9 mouse cellular contexts compared by ENCODE assay signal in the genomic region with DNA sequence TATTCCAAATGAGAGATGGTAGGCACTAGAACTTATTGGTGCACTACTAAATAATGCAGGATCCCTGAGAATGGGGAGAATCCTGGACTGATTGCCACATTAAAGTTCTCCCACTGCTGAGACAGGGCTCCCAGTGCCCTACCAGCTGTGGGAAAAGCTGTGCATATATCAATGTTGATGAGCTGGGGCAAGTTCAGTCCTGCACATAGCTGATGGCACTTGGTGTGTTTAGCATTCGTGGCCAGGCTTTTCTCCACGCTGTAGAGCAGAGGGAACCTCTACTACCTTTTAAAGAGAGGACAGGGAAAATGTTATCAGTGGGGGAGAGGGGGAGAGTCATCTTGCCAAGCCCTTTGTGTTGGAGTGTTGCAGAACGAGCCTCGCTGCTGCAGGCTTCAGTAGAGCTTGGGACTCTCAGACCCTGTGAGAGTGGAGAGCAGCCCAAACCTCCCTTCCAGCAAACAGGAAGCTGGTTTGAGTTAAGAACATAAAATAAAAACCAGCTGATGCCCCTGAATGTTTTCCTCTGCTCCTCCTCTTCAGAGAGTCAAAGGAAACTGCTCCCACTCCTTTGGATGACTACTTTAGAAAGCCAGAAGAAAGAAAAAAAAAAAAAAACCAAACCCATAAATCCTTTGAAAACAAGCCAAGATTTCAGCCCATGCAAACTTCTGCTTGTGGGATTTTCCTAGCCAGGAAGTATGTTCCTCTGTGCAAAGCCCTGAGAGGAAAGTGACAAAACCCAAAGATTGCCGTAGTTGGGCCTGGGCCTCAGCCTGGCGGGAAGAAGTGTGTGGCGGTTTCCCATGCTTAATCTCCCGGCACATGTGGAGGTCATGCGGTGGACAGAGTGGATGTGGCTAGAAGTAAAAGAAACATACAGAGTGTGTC. TPM values are rescaled to one million over a fixed set of nuclear protein-coding genes. Genes with fewer than 3 reads are reported as not detected.
DNase-seq lines count a peak whose midpoint lies in the region; ATAC-seq and TF ChIP-seq lines count a peak whose summit lies in the region.
"Had no signal": no experiment of that assay in that cellular context is flagged by ENCODE, and none has a peak within 500 bp of the region (broad histone marks: within the 10 kb centered on the region; RNA-seq: fewer than 3 reads in every experiment).

No protein-coding gene starts in this region.

- H3K36me3 ChIP-seq in lung, embryonic 15.5 days, result peaks cover 6% of the 10 kb centered on the region; the same call in 1 of the 2 replicates
- peaks cover 2% of the 10 kb centered on the region; the same call in 1 of the 2 replicates for H3K36me3 ChIP-seq in forebrain, embryonic 16.5 days (ENCODE audit: control insufficient read depth, insufficient read depth)
- peaks cover 4% of the 10 kb centered on the region for H3K36me3 ChIP-seq in hindbrain, postnatal 0 days (ENCODE audit: insufficient read depth, low read length)

- H3K27ac ChIP-seq in lung, embryonic 15.5 days, result peak overlapping the region; percentile 87
- H3K27ac ChIP-seq in forebrain, embryonic 16.5 days (ENCODE audit: low read length), result peak overlapping the region; percentile 27
- H3K27ac ChIP-seq in hindbrain, postnatal 0 days, result peak overlapping the region; percentile 59; the same call in 1 of the 2 replicates

- H3K4me1 ChIP-seq in lung, embryonic 15.5 days, result peaks cover 23% of the 10 kb centered on the region
- H3K4me1 ChIP-seq in forebrain, embryonic 16.5 days (replicated peaks; ENCODE audit: control insufficient read depth, insufficient read depth, low read length), result no peaks in the 10 kb centered on the region
- H3K4me1 ChIP-seq in hindbrain, postnatal 0 days (ENCODE audit: insufficient read depth, low read length), result no peaks in the 10 kb centered on the region

- TF ChIP-seq CTCF in hindbrain, postnatal 0 days (IDR thresholded peaks at IDR 0.05; ENCODE audit: low read depth), result no peak

- peak; percentile 47; the same call in 1 of the 2 replicates for ATAC-seq in lung, embryonic 15.5 days (ENCODE audit: borderline replicate concordance, extremely low read depth, low FRiP score, low TSS enrichment)
- ATAC-seq in forebrain, embryonic 16.5 days, result no peak
- ATAC-seq in hindbrain, postnatal 0 days, result no peak
- no peak for ATAC-seq in monocyte, adult 5-6 weeks (replicated peaks; ENCODE audit: insufficient number of reproducible peaks, low FRiP score, low TSS enrichment, poor library complexity, severe bottlenecking)
- ATAC-seq: Patski had no signal

- H3K9ac ChIP-seq in lung, embryonic 15.5 days, result no peak overlapping the region
- H3K9ac ChIP-seq in forebrain, embryonic 16.5 days (replicated peaks; ENCODE audit: low read depth, low read length), result peak overlapping the region; percentile 11; the same call in 1 of the 2 replicates
- no peak overlapping the region for H3K9ac ChIP-seq in hindbrain, postnatal 0 days (replicated peaks; ENCODE audit: low read length)

- no peaks in the 10 kb centered on the region for H3K9me3 ChIP-seq in lung, embryonic 15.5 days
- H3K9me3 ChIP-seq in forebrain, embryonic 16.5 days (ENCODE audit: control insufficient read depth, low read length), result no peaks in the 10 kb centered on the region
- H3K9me3 ChIP-seq in hindbrain, postnatal 0 days (ENCODE audit: low read length), result no peaks in the 10 kb centered on the region

- H3K4me3 ChIP-seq in lung, embryonic 15.5 days, result no peak overlapping the region
- no peak overlapping the region for H3K4me3 ChIP-seq in forebrain, embryonic 16.5 days (replicated peaks; ENCODE audit: low read length)
- H3K4me3 ChIP-seq in hindbrain, postnatal 0 days (ENCODE audit: low read length), result no peak overlapping the region

- H3K4me2 ChIP-seq in lung, embryonic 15.5 days, result no peak overlapping the region
- no peak overlapping the region for H3K4me2 ChIP-seq in forebrain, embryonic 16.5 days (ENCODE audit: low read length)
- no peak overlapping the region for H3K4me2 ChIP-seq in hindbrain, postnatal 0 days (ENCODE audit: low read depth, low read length)

- 19% methylated on average over 9 of the region's 9 CpGs for WGBS in lung, embryonic 15.5 days
- WGBS in forebrain, embryonic 16.5 days, result 70% methylated on average over 9 of the region's 9 CpGs
- 62% methylated on average over 9 of the region's 9 CpGs for WGBS in hindbrain, postnatal 0 days

- no peak for DNase-seq in lung, postnatal 25 days (ENCODE audit: low spot score)
- DNase-seq in hindbrain, postnatal 0 days (ENCODE audit: low spot score), result no peak
- DNase-seq in lung, postnatal 36 days, result peak; percentile 39
- DNase-seq in right cerebral cortex, postnatal 14 days, result no peak
- DNase-seq in left cerebral cortex, postnatal 4 days, result no peak

- intact Hi-C loops in left cerebral cortex, postnatal 4 days (cut with DNase I), result no loop called here

- H3K27me3 ChIP-seq in lung, embryonic 15.5 days, result no peaks in the 10 kb centered on the region
- no peaks in the 10 kb centered on the region for H3K27me3 ChIP-seq in forebrain, embryonic 16.5 days (replicated peaks; ENCODE audit: control insufficient read depth, insufficient read depth, low read length)
- no peaks in the 10 kb centered on the region for H3K27me3 ChIP-seq in hindbrain, postnatal 0 days (ENCODE audit: insufficient read depth, low read length)
- H3K27me3 ChIP-seq: Patski had no signal

RNA-seq across cellular contexts. Expression of gene Mapkbp1, which starts 23.1 kb away (rescaled TPM):
- 2.6 and 3.0 TPM in 2 replicates for polyA plus RNA-seq in lung, embryonic 15.5 days (2015; fragmentation: Nextera tagmentation; extraction: Ambion mirVana)
- polyA plus RNA-seq in forebrain, embryonic 16.5 days (2015; fragmentation: Nextera tagmentation; extraction: Ambion mirVana), result 4.9 and 5.8 TPM in 2 replicates
- total RNA-seq in hindbrain, postnatal 0 days (2014; rRNA removed), result 41.3 and 41.4 TPM in 2 replicates
- 5.3 and 5.5 TPM in 2 replicates for polyA plus RNA-seq in hindbrain, postnatal 0 days (2015; fragmentation: Nextera tagmentation; extraction: Ambion mirVana)
- total RNA-seq in monocyte, adult 5-6 weeks (2017), result 2.7 to 7.1 TPM (median 3.2 TPM) in 3 replicates
- total RNA-seq in left cerebral cortex, postnatal 4 days (2021), result 10 to 100 TPM; 81.6 to 85.0 TPM

RNA-seq across cellular contexts. Expression of gene Jmjd7, which starts 31.6 kb away (rescaled TPM):
- 20.0 and 21.2 TPM in 2 replicates for polyA plus RNA-seq in lung, embryonic 15.5 days (2015; fragmentation: Nextera tagmentation; extraction: Ambion mirVana)
- polyA plus RNA-seq in forebrain, embryonic 16.5 days (2015; fragmentation: Nextera tagmentation; extraction: Ambion mirVana), result 16.2 and 17.4 TPM in 2 replicates
- total RNA-seq in hindbrain, postnatal 0 days (2014; rRNA removed), result 16.3 and 18.7 TPM in 2 replicates
- 20.0 and 20.3 TPM in 2 replicates for polyA plus RNA-seq in hindbrain, postnatal 0 days (2015; fragmentation: Nextera tagmentation; extraction: Ambion mirVana)
- 3.5 to 6.9 TPM (median 6.0 TPM) in 3 replicates for total RNA-seq in monocyte, adult 5-6 weeks (2017)
- 10 to 100 TPM; 10.2 to 11.1 TPM for total RNA-seq in left cerebral cortex, postnatal 4 days (2021)

RNA-seq across cellular contexts. Expression of gene Gm28042, which starts 31.7 kb away (rescaled TPM):
- polyA plus RNA-seq in lung, embryonic 15.5 days (2015; fragmentation: Nextera tagmentation; extraction: Ambion mirVana), result 2.1 and 3.1 TPM in 2 replicates
- 4.6 and 7.2 TPM in 2 replicates for polyA plus RNA-seq in forebrain, embryonic 16.5 days (2015; fragmentation: Nextera tagmentation; extraction: Ambion mirVana)
- total RNA-seq in hindbrain, postnatal 0 days (2014; rRNA removed), result 2.9 and 6.8 TPM in 2 replicates
- 1.3 and 1.8 TPM in 2 replicates for polyA plus RNA-seq in hindbrain, postnatal 0 days (2015; fragmentation: Nextera tagmentation; extraction: Ambion mirVana)
- total RNA-seq in monocyte, adult 5-6 weeks (2017), result 0.57 to 1.3 TPM in 2 of 3 replicates, not detected in the other
- total RNA-seq in left cerebral cortex, postnatal 4 days (2021), result 1 to 10 TPM; 3.7 to 5.4 TPM

RNA-seq across cellular contexts. Expression of gene Pla2g4b, which starts 37.6 kb away (rescaled TPM):
- polyA plus RNA-seq in lung, embryonic 15.5 days (2015; fragmentation: Nextera tagmentation; extraction: Ambion mirVana), result 1.0 and 1.3 TPM in 2 replicates
- polyA plus RNA-seq in forebrain, embryonic 16.5 days (2015; fragmentation: Nextera tagmentation; extraction: Ambion mirVana), result 2.4 and 4.0 TPM in 2 replicates
- total RNA-seq in hindbrain, postnatal 0 days (2014; rRNA removed), result 5.5 and 12.3 TPM in 2 replicates
- polyA plus RNA-seq in hindbrain, postnatal 0 days (2015; fragmentation: Nextera tagmentation; extraction: Ambion mirVana), result 0.30 and 0.33 TPM in 2 replicates
- total RNA-seq in monocyte, adult 5-6 weeks (2017), result 1.5 to 4.7 TPM (median 2.4 TPM) in 3 replicates
- 1 to 10 TPM; 7.1 to 8.1 TPM for total RNA-seq in left cerebral cortex, postnatal 4 days (2021)

Comparison
In these comparisons a context has a peak if more than half of its experiments do, and no peak if none do; other contexts are left out.
1. H3K27ac ChIP-seq: peak in every context shown above with its lines; median percentile 87 in lung, embryonic 15.5 days; 59 in hindbrain, postnatal 0 days; 27 in forebrain, embryonic 16.5 days.